Mouse (Mus musculus) telencephalon, adult 2 months (tissue): ENCODE results near the gene Siva1.

Source experiments
- DNase-seq: peaks from one replicate; pipeline ENCODE4 v3.0.0-alpha.2; 2011; ENCODE audit warnings: low read depth, low spot score

Gene Siva1

GRCm38 (mm10) chr12:112659109-112659508 is 14.6 kb downstream of the Siva1 start:
- DNase-seq: no peak

- DNase-seq: no peak
These were observed 16.3 kb downstream of the Siva1 start for GRCm38 (mm10) chr12:112660576-112661326.

DNA sequence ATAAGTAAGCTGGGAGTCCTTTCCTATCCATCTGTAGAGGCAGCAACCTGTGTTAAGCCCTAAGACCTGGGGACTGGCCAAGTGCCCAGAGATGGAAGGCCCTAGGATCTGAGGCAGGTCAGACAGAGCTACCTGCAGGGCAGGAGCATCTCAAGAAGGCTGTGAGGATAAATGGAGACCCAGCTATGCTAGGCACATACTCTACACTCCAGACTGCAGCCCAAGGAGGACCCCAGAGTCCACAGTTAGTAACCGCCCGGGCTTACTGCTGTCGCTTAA is 16.8 kb downstream of the Siva1 start:
- no peak for DNase-seq

- DNase-seq: no peak
These were observed 17.4 kb downstream of the Siva1 start for GRCm38 (mm10) chr12:112661851-112662250.

DNA sequence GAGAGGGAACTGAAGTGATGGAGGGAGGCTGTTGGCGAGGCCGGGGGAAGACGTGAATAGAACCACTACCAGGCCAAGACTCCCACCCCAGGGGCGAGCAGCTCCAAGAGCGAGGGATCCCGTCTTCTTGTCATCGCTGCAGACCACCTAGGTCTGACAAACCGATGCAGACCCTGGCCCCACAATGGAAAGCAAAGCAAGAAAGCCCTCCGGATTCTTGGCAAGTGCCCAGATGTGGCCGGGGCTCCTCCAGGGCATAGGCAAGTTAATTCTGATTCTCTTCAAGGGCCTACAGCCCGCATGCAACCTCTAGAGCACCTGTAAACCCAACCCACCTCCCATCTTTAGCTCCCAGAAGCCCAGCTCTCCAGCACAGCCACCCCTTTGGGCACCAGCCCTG is 18.8 kb downstream of the Siva1 start:
- DNase-seq: no peak

- no peak for DNase-seq
These were observed 19.2 kb downstream of the Siva1 start for GRCm38 (mm10) chr12:112663716-112664115.

DNA sequence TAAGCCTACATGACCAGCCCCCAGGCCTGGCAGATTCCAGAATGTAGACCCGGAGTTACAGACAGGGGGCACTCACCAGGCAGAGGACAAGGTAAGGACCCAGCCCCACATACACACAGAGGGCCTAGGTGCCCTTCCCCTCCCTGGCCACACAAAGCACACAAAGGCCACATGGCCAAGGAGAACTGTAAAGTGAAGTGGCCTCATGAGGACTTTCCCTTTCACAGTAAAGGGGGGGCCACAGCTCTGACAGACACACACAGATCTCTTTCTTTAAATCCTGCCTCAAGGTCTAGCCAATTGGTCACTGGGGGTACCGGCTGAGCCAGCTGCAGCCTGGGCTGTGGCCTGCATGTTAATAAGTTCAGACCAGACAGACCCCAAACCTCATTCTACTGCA is 19.6 kb downstream of the Siva1 start:
- no peak for DNase-seq

DNA sequence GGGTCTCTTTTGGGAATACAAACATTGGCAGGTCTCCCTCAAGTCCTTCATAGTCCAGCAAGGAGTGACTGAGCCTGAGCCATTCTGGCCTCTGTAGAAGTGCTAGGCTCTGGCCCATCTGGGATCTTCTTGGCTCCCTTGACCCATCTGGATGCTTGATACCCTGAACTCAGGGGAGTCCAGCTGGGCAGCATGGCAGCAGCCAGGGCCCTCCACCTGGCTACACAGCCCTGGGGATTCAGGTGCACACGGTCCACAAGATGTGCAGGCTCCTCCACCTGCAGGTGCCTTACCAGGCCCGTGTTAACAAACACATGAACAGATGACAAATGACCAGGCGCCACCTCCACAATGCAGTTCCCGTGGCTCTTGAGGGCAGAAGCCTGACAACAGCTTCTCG is 20.2 kb downstream of the Siva1 start:
- no peak for DNase-seq

DNA sequence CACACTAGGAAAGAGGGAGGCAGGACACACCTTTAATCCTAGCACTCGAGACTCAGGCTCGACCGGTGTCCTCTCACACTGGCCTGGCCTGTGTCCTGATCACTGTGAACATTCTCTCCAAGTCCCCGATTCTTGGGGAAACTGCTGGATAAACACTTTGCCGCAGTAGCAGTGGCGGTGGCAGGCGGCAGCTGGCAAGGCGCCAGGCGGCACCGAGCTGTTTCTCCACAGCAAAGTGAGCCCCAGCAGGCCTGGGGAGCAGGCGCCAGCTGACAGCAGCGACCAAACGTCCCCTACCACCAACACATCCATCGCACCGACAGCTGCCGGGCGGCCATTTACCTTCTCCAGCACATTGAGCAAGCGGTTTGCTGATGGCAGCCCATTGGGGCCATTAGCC is 21.0 kb downstream of the Siva1 start:
- peak; percentile 49 for DNase-seq

DNA sequence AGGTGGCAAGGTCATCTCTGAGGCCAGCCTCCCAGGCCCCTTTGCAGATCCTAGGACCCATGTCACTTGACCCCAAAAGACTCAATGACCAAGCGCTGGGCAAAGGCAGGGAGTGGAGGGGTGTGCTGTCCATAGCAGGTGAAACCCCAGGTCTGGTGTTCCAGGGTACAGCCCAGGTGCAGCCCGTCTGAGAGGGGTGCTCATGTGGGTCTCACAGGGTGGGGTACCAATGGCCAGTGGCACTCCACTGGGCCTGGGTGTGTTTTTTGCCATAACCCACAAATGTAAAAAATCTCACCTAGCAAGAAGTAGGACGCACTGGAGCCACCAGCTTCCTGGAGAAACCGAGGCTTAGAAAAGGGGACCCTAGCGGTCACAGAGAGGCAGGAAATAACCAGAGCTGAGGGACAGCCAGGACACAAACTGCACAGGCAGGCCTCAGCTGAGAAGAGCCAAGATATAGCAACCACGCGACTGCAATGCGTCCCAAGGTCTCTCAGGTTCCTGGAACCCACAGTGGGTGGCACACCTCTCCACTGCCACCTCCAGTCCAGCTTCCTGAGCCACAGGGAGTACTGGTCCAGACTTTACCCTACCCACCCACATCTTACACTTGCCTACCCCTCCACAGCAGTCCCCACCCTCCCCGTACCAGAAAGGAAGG is 21.5 kb downstream of the Siva1 start:
- DNase-seq: no peak

GRCm38 (mm10) chr12:112667619-112668297 is 23.3 kb downstream of the Siva1 start:
- no peak for DNase-seq

GRCm38 (mm10) chr12:112670718-112671393 is 26.4 kb downstream of the Siva1 start:
- no peak for DNase-seq

- DNase-seq: no peak
These were observed 27.4 kb downstream of the Siva1 start for GRCm38 (mm10) chr12:112671891-112672290.

DNA sequence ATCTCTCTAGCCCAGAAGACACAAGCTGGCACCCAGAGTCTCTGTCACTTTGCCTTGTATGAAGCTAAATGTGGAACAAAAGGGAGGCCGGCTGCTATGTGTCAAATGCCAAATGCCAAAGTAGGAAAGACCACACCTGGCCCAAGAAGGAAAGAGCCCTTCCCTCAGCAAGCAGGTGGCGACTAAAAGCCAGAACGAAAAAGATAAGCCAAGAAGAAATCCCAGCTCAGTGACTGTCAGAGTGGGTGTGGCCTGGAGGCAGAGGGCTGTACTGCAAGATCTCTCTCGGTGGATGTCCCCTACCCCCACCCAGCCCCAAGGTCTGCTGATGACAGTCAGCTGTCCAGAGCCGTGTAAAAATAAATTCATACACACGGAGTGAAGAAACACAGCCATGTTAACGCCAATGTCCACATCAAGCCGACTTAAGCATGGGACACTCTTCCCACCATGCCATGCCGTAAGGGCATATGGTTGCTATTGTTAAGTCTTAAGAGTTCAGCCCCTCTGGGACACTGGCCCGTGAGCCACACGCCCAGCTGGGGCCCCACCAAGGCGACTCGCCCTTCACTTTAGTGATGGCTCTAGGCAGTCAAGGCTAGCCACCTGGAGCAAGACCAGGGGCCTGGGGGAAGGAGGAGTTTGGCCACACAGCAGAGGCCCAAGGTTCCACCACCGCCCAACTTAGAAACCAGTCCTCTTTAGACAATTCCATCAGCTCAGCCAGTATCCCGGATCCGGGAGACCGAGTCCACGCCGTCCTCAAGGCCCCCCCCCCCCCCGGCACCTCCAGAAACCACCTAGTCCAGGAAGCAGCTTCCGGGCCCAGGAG is 28.5 kb downstream of the Siva1 start:
- DNase-seq: no peak

- DNase-seq: no peak
These were observed 29.2 kb downstream of the Siva1 start for GRCm38 (mm10) chr12:112673576-112674091.

- DNase-seq: no peak
These were observed 29.9 kb downstream of the Siva1 start, which contains the start of gene Akt1 for GRCm38 (mm10) chr12:112674132-112675011. TSS of gene Akt1 (minus strand) at chr12:112674884.

DNA sequence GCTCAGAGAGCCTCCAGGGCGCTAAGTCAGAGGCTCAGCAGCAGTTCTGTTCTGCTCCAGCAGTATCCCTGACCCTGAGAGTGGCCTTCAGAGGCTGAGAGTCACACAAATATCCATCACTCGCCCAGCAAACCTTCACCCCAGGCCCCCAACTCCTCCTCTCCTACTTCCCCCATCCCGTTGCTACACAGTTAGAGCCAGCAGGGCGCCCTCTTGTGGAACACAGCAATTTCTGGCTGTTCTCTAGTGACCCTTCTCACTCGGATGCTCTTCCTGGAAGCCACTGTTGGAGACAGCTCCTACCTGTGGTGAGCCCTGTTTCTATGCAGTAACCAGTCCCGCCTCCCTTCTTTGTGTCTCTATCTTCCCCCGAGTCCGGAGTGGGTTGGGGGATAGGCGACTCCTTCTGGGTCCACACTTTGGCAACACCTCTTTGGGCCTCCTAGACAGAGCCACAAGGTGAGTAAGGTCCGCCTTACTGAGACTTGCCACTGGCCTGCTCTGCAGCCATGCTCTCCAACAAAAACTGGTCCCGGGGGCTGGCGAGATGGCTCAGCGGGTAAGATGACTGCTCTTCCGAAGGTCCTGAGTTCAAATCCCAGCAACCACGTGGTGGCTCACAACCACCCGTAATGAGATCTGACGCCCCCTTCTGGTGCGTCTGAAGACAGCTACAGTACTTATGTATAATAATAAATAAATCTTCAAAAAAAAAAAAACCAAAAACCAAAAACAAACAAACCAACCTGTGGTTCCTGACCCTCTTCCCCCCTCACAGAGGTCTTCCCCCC is 31.0 kb downstream of the Siva1 start:
- DNase-seq: peak; percentile 60

DNA sequence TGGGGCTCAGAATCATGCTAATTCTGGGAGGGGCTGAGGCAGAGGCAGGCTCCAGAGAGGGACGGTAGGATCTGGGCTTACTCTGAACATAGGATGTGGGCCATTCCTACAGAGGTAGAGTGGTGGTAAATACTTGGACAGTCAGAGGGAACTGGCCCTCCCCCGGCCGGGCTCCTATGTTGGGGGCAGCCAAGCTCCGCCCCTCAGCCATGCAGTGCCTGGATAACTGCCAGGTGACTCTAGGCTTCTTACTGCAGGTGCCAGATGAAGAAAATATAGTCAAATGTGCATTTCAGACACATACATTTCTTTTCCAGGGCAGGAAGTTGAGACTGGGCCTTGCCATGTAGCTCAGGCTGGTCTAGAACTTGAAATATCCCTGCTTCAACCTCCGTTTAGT is 32.6 kb downstream of the Siva1 start:
- no peak for DNase-seq

DNA sequence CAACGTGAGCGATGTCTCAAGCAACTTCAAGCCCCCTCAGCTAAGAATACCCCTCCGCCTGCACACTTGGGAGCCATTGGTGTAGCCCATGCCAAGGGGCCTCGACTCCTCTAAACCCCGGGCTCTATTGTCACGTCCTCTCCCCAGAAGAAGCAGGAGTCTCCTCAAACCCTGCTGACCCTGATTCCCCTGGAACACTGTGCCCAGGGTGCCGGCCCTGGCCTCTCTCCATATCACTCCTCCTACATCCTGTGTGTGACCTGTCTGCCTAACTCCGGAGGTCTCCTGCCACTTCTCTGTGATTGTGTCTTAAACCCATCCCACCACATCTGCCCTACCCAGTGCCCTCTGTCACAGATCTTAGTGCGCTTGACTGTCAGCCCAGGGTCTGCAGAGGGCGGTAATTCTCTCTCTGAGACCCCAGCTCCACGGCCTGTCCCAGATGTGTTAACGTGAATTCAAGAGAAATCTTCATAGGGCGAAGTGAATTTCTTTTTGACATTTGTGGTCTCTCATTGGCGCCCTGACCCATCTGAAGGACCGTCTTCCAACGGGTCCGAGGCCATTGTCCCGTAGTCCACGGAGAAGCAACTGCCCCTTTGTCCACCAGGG is 33.6 kb downstream of the Siva1 start:
- no peak for DNase-seq
